Mouse (Mus musculus): Measurements from ENCODE around the gene Depdc7. TPM values are rescaled to one million over a fixed set of nuclear protein-coding genes. Genes with fewer than 3 reads are reported as not detected.

The Depdc7 gene
- total and polyA plus RNA-seq, 2 experiments from 2014 or later, result 4.0 to 4.1 TPM

DNA sequence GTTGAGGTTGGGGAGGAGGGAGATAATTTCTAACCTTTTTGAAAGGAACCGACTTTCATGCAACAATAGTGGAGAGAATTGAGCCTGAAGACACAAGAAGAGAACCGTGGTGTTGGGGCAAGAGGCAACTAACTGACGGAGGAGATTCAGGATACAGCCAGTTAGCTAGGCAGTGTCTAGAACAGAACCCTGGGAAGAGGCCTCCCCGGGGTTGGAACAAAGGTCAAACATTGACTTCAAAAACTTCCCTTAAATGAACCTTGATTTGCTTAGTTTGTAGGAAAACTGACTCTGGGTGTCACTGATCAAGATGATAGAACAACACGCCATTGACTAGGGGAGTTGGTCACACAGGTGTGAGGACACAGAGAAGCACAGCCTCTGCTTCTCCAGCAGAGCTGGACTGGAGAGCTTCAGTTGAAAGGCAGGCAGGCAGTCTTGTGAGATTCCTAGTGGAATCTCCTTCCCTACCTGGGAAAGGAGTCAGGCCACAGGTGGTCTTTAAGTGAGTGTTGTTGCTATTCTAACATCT is 6.0 kb upstream of the Depdc7 start:
- TF ChIP-seq EP300 (IDR thresholded peaks at IDR 0.05; ENCODE audit: low read depth), result no peak
- no peak for TF ChIP-seq CTCF (IDR thresholded peaks at IDR 0.05; ENCODE audit: low read depth)
- no peak overlapping the region for H3K4me3 ChIP-seq (ENCODE audit: low read depth, low read length)
- no peaks in the 10 kb centered on the region for H3K4me1 ChIP-seq (ENCODE audit: control insufficient read depth, insufficient read depth)
- 70% methylated on average over 5 of the region's 5 CpGs for WGBS
- H3K9ac ChIP-seq (replicated peaks; ENCODE audit: low read depth, low read length), result no peak overlapping the region
- no peak for ATAC-seq (ENCODE audit: insufficient read depth, low read depth)
- no peak overlapping the region for H3K27ac ChIP-seq (ENCODE audit: low read depth)
- no peak overlapping the region for H3K4me2 ChIP-seq (ENCODE audit: low read depth, low read length)
- H3K27me3 ChIP-seq (ENCODE audit: control insufficient read depth, insufficient read depth, low read length), result no peaks in the 10 kb centered on the region
- H3K36me3 ChIP-seq (replicated peaks; ENCODE audit: control insufficient read depth, insufficient read depth, low read length), result 0 out of 2 replicates have a peak, but pooled peaks cover 3% of the 10 kb centered on the region
- H3K9me3 ChIP-seq (replicated peaks; ENCODE audit: control insufficient read depth, low read length), result no peaks in the 10 kb centered on the region
- DNase-seq (ENCODE audit: low spot score), result no peak

DNA sequence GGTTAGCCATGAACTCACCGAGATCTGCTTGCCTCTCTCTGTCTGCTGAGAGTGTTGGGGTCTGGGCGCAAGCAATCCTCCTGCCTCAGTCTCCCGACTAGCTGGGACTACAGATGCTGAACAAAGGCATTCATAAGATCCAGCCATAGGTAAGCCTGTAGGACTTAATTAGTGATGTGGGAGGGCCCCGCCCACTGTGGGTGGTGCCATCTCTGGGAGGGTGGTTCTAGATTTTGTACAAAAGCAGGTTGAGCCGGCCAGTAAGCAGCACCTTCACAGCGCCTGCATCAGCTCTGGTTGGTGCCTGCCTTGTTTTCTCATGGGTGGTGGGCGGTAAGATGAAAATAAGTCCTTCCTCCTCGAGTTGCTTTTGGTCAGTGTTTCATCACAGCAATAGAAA is 3.6 kb upstream of the Depdc7 start:
- Histone ChIP-seq H3K27me3 (ENCODE audit: control insufficient read depth, insufficient read depth, low read length) (no peaks in the 10 kb centered on the region), H3K9ac (replicated peaks; ENCODE audit: low read depth, low read length) (no peak overlapping the region), H3K4me2 (ENCODE audit: low read depth, low read length) (no peak overlapping the region), H3K4me3 (ENCODE audit: low read depth, low read length) (no peak overlapping the region), H3K9me3 (replicated peaks; ENCODE audit: control insufficient read depth, low read length) (no peaks in the 10 kb centered on the region), H3K27ac (ENCODE audit: low read depth) (no peak overlapping the region), H3K4me1 (ENCODE audit: control insufficient read depth, insufficient read depth) (peaks cover 7% of the 10 kb centered on the region; the same call in 1 of the 2 replicates), H3K36me3 (replicated peaks; ENCODE audit: control insufficient read depth, insufficient read depth, low read length) (no peaks in the 10 kb centered on the region)
- 51% methylated on average over 8 of the region's 8 CpGs for WGBS
- no peak for DNase-seq (ENCODE audit: low spot score)
- no peak for ATAC-seq (ENCODE audit: insufficient read depth, low read depth)
- TF ChIP-seq CTCF (IDR thresholded peaks at IDR 0.05; ENCODE audit: low read depth) (no peak), EP300 (IDR thresholded peaks at IDR 0.05; ENCODE audit: low read depth) (no peak)

GRCm38 (mm10) chr2:104743971-104744370 is 1.3 kb upstream of the Depdc7 start:
- no peak for TF ChIP-seq CTCF (IDR thresholded peaks at IDR 0.05; ENCODE audit: low read depth)
- TF ChIP-seq EP300 (IDR thresholded peaks at IDR 0.05; ENCODE audit: low read depth), result no peak
- no peak overlapping the region for H3K9ac ChIP-seq (replicated peaks; ENCODE audit: low read depth, low read length)
- H3K9me3 ChIP-seq (replicated peaks; ENCODE audit: control insufficient read depth, low read length), result no peaks in the 10 kb centered on the region
- no peak overlapping the region for H3K4me3 ChIP-seq (ENCODE audit: low read depth, low read length)
- ATAC-seq (ENCODE audit: insufficient read depth, low read depth) (no peak), DNase-seq (ENCODE audit: low spot score) (no peak)
- H3K4me1 ChIP-seq (ENCODE audit: control insufficient read depth, insufficient read depth), result peaks cover 7% of the 10 kb centered on the region; the same call in 1 of the 2 replicates
- no peaks in the 10 kb centered on the region for H3K27me3 ChIP-seq (ENCODE audit: control insufficient read depth, insufficient read depth, low read length)
- H3K27ac ChIP-seq (ENCODE audit: low read depth), result no peak overlapping the region
- WGBS, result 62% methylated on average over 5 of the region's 5 CpGs
- H3K4me2 ChIP-seq (ENCODE audit: low read depth, low read length), result no peak overlapping the region
- no peaks in the 10 kb centered on the region for H3K36me3 ChIP-seq (replicated peaks; ENCODE audit: control insufficient read depth, insufficient read depth, low read length)

GRCm38 (mm10) chr2:104743160-104743559 is 482 bp upstream of the Depdc7 start:
- Histone ChIP-seq H3K27me3 (ENCODE audit: control insufficient read depth, insufficient read depth, low read length) (no peaks in the 10 kb centered on the region), H3K27ac (ENCODE audit: low read depth) (peak overlapping the region; percentile 41; the same call in 1 of the 2 replicates), H3K36me3 (replicated peaks; ENCODE audit: control insufficient read depth, insufficient read depth, low read length) (no peaks in the 10 kb centered on the region), H3K4me3 (ENCODE audit: low read depth, low read length) (peak overlapping the region; percentile 79), H3K4me1 (ENCODE audit: control insufficient read depth, insufficient read depth) (peaks cover 7% of the 10 kb centered on the region; the same call in 1 of the 2 replicates), H3K9ac (replicated peaks; ENCODE audit: low read depth, low read length) (peak overlapping the region; percentile 74; the same call in 1 of the 2 replicates), H3K4me2 (ENCODE audit: low read depth, low read length) (peak overlapping the region; percentile 90), H3K9me3 (replicated peaks; ENCODE audit: control insufficient read depth, low read length) (no peaks in the 10 kb centered on the region)
- DNase-seq (ENCODE audit: low spot score), result peak; percentile 15
- 15% methylated on average over 7 of the region's 7 CpGs for WGBS
- no peak for ATAC-seq (ENCODE audit: insufficient read depth, low read depth)
- TF ChIP-seq EP300 (IDR thresholded peaks at IDR 0.05; ENCODE audit: low read depth) (no peak), CTCF (IDR thresholded peaks at IDR 0.05; ENCODE audit: low read depth) (no peak)

- Histone ChIP-seq H3K9me3 (replicated peaks; ENCODE audit: control insufficient read depth, low read length) (no peaks in the 10 kb centered on the region), H3K4me2 (ENCODE audit: low read depth, low read length) (peak overlapping the region; percentile 90), H3K27me3 (ENCODE audit: control insufficient read depth, insufficient read depth, low read length) (no peaks in the 10 kb centered on the region), H3K9ac (replicated peaks; ENCODE audit: low read depth, low read length) (peak overlapping the region; percentile 74), H3K4me3 (ENCODE audit: low read depth, low read length) (peak overlapping the region; percentile 79), H3K4me1 (ENCODE audit: control insufficient read depth, insufficient read depth) (peaks cover 7% of the 10 kb centered on the region; the same call in 1 of the 2 replicates), H3K27ac (ENCODE audit: low read depth) (peak overlapping the region; percentile 41; the same call in 1 of the 2 replicates), H3K36me3 (replicated peaks; ENCODE audit: control insufficient read depth, insufficient read depth, low read length) (no peaks in the 10 kb centered on the region)
- ATAC-seq (ENCODE audit: insufficient read depth, low read depth) (peak; percentile 37), DNase-seq (ENCODE audit: low spot score) (peak; percentile 12)
- 8% methylated on average over 46 of the region's 46 CpGs for WGBS
- TF ChIP-seq EP300 (IDR thresholded peaks at IDR 0.05; ENCODE audit: low read depth), result no peak
- TF ChIP-seq CTCF (IDR thresholded peaks at IDR 0.05; ENCODE audit: low read depth), result no peak
Observed at GRCm38 (mm10) chr2:104741896-104742740, 560 bp downstream of the Depdc7 start.
